Mouse (Mus musculus) limb, embryonic 11.5 days (tissue): ENCODE measurements around the gene Muc1. TPM values are rescaled to one million over a fixed set of nuclear protein-coding genes. Genes with fewer than 3 reads are reported as not detected.

ENCODE experiments used
- ATAC-seq: fragments of 200-750 bp; cut with Nextera tagmentation; 2 replicates; pipeline ENCODE4 v1.8.0; 2017; ENCODE audit warnings: low read depth; ENCODE audit not compliant: insufficient number of reproducible peaks, low FRiP score, low TSS enrichment
- DNase-seq: peaks from one replicate; pipeline ENCODE4 v3.0.0-alpha.2; 2015; ENCODE audit warnings: low spot score
- H3K27ac ChIP-seq: fragments of 300-500 bp; sonication (generic); replicated peaks from 2 replicates; pipeline ENCODE4 v1.5.1; 2014; ENCODE audit warnings: low read depth, mild to moderate bottlenecking, low read length
- H3K27me3 ChIP-seq: fragments of 300-500 bp; sonication (generic); 2 replicates; pipeline ENCODE4 v1.6.1; 2014; ENCODE audit warnings: mild to moderate bottlenecking, low read length, mixed read lengths; ENCODE audit not compliant: control insufficient read depth, insufficient read depth
- H3K36me3 ChIP-seq: fragments of 300-500 bp; sonication (generic); 2 replicates; pipeline ENCODE4 v1.6.1; 2014; ENCODE audit warnings: mild to moderate bottlenecking, low read length, moderate library complexity, mixed read lengths; ENCODE audit not compliant: control insufficient read depth, insufficient read depth
- H3K4me1 ChIP-seq: fragments of 300-500 bp; sonication (generic); 2 replicates; pipeline ENCODE4 v1.6.1; 2014; ENCODE audit warnings: low read length, mixed read lengths; ENCODE audit not compliant: control insufficient read depth, insufficient read depth
- H3K4me2 ChIP-seq: fragments of 300-500 bp; sonication (generic); 2 replicates; pipeline ENCODE4 v1.6.1; 2014; ENCODE audit warnings: low read depth, mild to moderate bottlenecking, moderate library complexity; ENCODE audit not compliant: severe bottlenecking
- H3K4me3 ChIP-seq: fragments of 300-500 bp; sonication (generic); 2 replicates; pipeline ENCODE4 v1.5.1; 2014; ENCODE audit warnings: low read depth, low read length
- H3K9ac ChIP-seq: fragments of 300-500 bp; sonication (generic); 2 replicates; pipeline ENCODE4 v1.6.1; 2014; ENCODE audit warnings: mild to moderate bottlenecking, low read length
- H3K9me3 ChIP-seq: fragments of 300-500 bp; sonication (generic); 2 replicates; pipeline ENCODE4 v1.6.1; 2016; ENCODE audit warnings: low read length; ENCODE audit not compliant: control insufficient read depth
- WGBS: fragments of 180-500 bp; shearing (Covaris S2); extraction: QIAGEN DNeasy Blood & Tissue Kit; methylation state at CpG from one replicate; pipeline ENCODE4 v1.1.7; 2014; 5-methylcytosine and 5-hydroxymethylcytosine counted together
- polyA plus RNA-seq: library from polyadenylated mRNA; unstranded; fragments of >200 nt; fragmentation: Nextera tagmentation; extraction: Ambion mirVana; gene quantifications from 2 replicates; pipeline ENCODE4 v1.2.1, GENCODE M21; 2014

Gene Muc1
- polyA plus RNA-seq, 1 experiment from 2014 or later: 0.68 TPM

- 36% methylated on average over 4 of the region's 4 CpGs for WGBS
- no peak overlapping the region for H3K9ac ChIP-seq
- H3K4me1 ChIP-seq: peaks cover 24% of the 10 kb centered on the region
- H3K27ac ChIP-seq: no peak overlapping the region
- 0 out of 2 replicates have a peak, but pooled peaks cover 2% of the 10 kb centered on the region for H3K27me3 ChIP-seq
- H3K36me3 ChIP-seq: no peaks in the 10 kb centered on the region; the same call in 1 of the 2 replicates
- DNase-seq (peak; percentile 27), ATAC-seq (no peak)
- H3K9me3 ChIP-seq: no peaks in the 10 kb centered on the region
- peak overlapping the region; percentile 44 for H3K4me3 ChIP-seq
- H3K4me2 ChIP-seq: peak overlapping the region; percentile 92
These were observed 2.9 kb upstream of the Muc1 start for GRCm38 (mm10) chr3:89225918-89226317.

- H3K27ac ChIP-seq: no peak overlapping the region
- ATAC-seq (no peak), DNase-seq (no peak)
- no peaks in the 10 kb centered on the region; the same call in 1 of the 2 replicates for H3K36me3 ChIP-seq
- WGBS: 19% methylated on average over 11 of the region's 11 CpGs
- H3K4me2 ChIP-seq: peak overlapping the region; percentile 92
- H3K9ac ChIP-seq: peak overlapping the region; percentile 14; the same call in 1 of the 2 replicates
- peaks cover 24% of the 10 kb centered on the region for H3K4me1 ChIP-seq
- 0 out of 2 replicates have a peak, but pooled peaks cover 2% of the 10 kb centered on the region for H3K27me3 ChIP-seq
- H3K9me3 ChIP-seq: no peaks in the 10 kb centered on the region
- peak overlapping the region; percentile 44 for H3K4me3 ChIP-seq
These were observed 2.5 kb upstream of the Muc1 start for GRCm38 (mm10) chr3:89226361-89226760.

- Histone ChIP-seq H3K9ac (peak within 1 kb of the TSS; percentile 62), H3K4me1 (peaks cover 24% of the 10 kb centered on the region), H3K36me3 (no peaks in the 10 kb centered on the region; the same call in 1 of the 2 replicates), H3K27ac (peak within 1 kb of the TSS; percentile 55), H3K9me3 (no peaks in the 10 kb centered on the region), H3K27me3 (0 out of 2 replicates have a peak, but pooled peaks cover 2% of the 10 kb centered on the region), H3K4me2 (peak within 1 kb of the TSS; percentile 92), H3K4me3 (peak within 1 kb of the TSS; percentile 44)
- WGBS: 1% methylated on average over 21 of the region's 21 CpGs
- ATAC-seq (0 out of 2 replicates have a peak, but pooled peaks have one; percentile 7), DNase-seq (no peak)
These were observed 2.0 kb upstream of the Muc1 start, which contains the start of gene Mtx1 for GRCm38 (mm10) chr3:89226900-89227299. Mtx1 (minus strand) TSS chr3:89227088.

DNA sequence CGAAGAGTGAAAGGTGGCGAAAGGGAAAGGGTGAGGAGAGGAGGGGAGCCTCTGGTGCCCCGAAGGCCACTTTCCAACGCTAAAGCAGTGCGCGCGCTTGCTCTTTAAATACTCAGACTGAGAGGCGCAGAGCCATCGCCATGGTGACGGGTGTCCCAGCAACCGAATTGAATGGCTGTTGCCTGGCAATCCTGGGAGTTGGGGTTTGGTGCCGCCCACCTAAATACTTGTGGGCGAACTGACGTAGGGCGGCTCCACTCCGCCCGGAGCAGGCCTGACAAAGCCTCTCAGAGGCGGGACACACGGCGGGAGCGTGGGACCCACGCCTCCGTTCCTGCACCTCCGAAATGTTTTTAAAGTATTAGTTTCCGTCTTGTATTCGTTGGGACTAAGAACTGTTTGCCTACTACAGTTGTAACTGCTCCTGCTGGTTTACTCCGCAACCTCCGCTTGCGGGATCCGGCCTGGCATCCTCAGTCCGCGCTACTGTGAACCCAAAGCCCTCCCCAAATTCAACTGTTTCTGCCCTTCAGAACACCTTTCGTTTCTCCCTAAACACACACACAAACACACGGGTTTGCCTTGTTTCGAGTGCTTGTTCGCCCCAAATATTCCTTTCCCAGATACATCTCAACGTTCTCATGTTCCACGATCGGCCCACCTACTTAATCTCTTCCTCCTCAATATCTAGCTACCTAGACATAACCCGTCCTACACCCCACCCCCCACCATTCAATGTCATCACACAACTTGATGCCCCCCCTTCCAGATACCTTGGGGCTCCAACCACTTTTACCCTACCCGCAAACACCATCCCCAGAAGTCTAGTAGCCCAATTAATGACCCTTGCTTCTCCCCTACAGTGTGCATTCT is 1.3 kb upstream of the Muc1 start:
- WGBS: 3% methylated on average over 41 of the region's 41 CpGs
- peak overlapping the region; percentile 44 for H3K4me3 ChIP-seq
- peak overlapping the region; percentile 55 for H3K27ac ChIP-seq
- ATAC-seq: peak; percentile 81
- H3K4me2 ChIP-seq: peak overlapping the region; percentile 92
- peak overlapping the region; percentile 62 for H3K9ac ChIP-seq
- H3K36me3 ChIP-seq: no peaks in the 10 kb centered on the region; the same call in 1 of the 2 replicates
- H3K4me1 ChIP-seq: peaks cover 24% of the 10 kb centered on the region
- no peaks in the 10 kb centered on the region for H3K9me3 ChIP-seq
- DNase-seq: peak; percentile 93
- H3K27me3 ChIP-seq: 0 out of 2 replicates have a peak, but pooled peaks cover 2% of the 10 kb centered on the region

GRCm38 (mm10) chr3:89228180-89228549 is 692 bp upstream of the Muc1 start:
- peak overlapping the region; percentile 92 for H3K4me2 ChIP-seq
- peak; percentile 94 for DNase-seq
- peak overlapping the region; percentile 44 for H3K4me3 ChIP-seq
- no peaks in the 10 kb centered on the region; the same call in 1 of the 2 replicates for H3K36me3 ChIP-seq
- no peak overlapping the region for H3K27ac ChIP-seq
- peaks cover 24% of the 10 kb centered on the region for H3K4me1 ChIP-seq
- H3K9ac ChIP-seq: peak overlapping the region; percentile 54; the same call in 1 of the 2 replicates
- no peaks in the 10 kb centered on the region for H3K9me3 ChIP-seq
- under 1% methylated on average over 20 of the region's 20 CpGs for WGBS
- 0 out of 2 replicates have a peak, but pooled peaks cover 2% of the 10 kb centered on the region for H3K27me3 ChIP-seq
- ATAC-seq: peak; percentile 10; the same call in 1 of the 2 replicates

GRCm38 (mm10) chr3:89229276-89229675 is 419 bp downstream of the Muc1 start:
- Histone ChIP-seq H3K4me3 (no peak overlapping the region), H3K4me2 (no peak overlapping the region), H3K9ac (no peak overlapping the region), H3K36me3 (no peaks in the 10 kb centered on the region), H3K4me1 (peaks cover 24% of the 10 kb centered on the region), H3K27me3 (0 out of 2 replicates have a peak, but pooled peaks cover 2% of the 10 kb centered on the region), H3K27ac (no peak overlapping the region), H3K9me3 (no peaks in the 10 kb centered on the region)
- 60% methylated on average over 4 of the region's 4 CpGs for WGBS
- DNase-seq: no peak
- no peak for ATAC-seq

DNA sequence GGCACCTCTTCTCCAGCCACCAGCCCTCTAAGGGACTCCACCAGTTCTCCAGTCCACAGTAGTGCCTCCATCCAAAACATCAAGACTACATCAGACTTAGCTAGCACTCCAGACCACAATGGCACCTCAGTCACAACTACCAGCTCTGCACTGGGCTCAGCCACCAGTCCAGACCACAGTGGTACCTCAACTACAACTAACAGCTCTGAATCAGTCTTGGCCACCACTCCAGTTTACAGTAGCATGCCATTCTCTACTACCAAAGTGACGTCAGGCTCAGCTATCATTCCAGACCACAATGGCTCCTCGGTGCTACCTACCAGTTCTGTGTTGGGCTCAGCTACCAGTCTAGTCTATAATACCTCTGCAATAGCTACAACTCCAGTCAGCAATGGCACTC is 1.7 kb downstream of the Muc1 start:
- Histone ChIP-seq H3K4me3 (no peak overlapping the region), H3K4me1 (peaks cover 20% of the 10 kb centered on the region), H3K9ac (no peak overlapping the region), H3K4me2 (no peak overlapping the region), H3K27me3 (0 out of 2 replicates have a peak, but pooled peaks cover 2% of the 10 kb centered on the region), H3K27ac (no peak overlapping the region), H3K36me3 (no peaks in the 10 kb centered on the region), H3K9me3 (no peaks in the 10 kb centered on the region)
- 88% methylated on average over 2 of the region's 2 CpGs for WGBS
- ATAC-seq: no peak
- DNase-seq: no peak

- Histone ChIP-seq H3K4me3 (no peak overlapping the region), H3K4me2 (no peak overlapping the region), H3K9ac (no peak overlapping the region), H3K27ac (no peak overlapping the region), H3K4me1 (peaks cover 13% of the 10 kb centered on the region), H3K36me3 (no peaks in the 10 kb centered on the region), H3K9me3 (no peaks in the 10 kb centered on the region), H3K27me3 (0 out of 2 replicates have a peak, but pooled peaks cover 2% of the 10 kb centered on the region)
- ATAC-seq (no peak), DNase-seq (no peak)
- 66% methylated on average over 7 of the region's 7 CpGs for WGBS
These were observed 2.5 kb downstream of the Muc1 start for GRCm38 (mm10) chr3:89231345-89231744.
